Mouse (Mus musculus) kidney, postnatal 36 days (tissue): Measurements from ENCODE around the gene Piwil1.

Source experiments
- DNase-seq, 2 experiments: peaks; one replicate each; pipeline ENCODE4 v3.0.0; 2021 to 2022; ENCODE audit warnings: mixed read lengths in 2 of 2

Gene Piwil1

DNA sequence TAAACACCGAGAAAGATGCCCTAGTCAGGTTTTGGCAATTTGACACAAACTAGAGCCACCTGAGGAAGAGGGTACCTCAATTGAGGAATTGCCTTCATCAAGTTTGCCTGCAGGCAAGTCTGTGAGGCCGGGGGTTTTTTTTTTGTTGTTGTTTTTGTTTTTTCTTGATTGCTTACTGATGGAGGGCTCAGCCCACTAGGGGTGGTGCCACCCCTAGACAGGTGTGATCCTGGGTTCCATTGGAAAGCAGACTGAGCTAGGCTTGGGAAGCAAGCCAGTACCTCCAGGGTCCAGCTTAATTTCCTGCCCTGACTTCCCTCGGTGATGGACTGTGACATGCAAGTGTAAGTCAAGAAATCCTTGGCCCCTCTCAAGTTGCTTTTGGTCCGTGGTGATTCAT is at the start of gene Piwil1:
Gene Piwil1, plus strand, starts transcription at position 301 of the 400 bp plus-strand sequence.
- no peak for DNase-seq

GRCm38 (mm10) chr5:128656496-128657135 is 45.7 kb upstream of the Piwil1 start:
- DNase-seq, result no peak

- no peak for DNase-seq
Observed at GRCm38 (mm10) chr5:128660101-128660500, 42.2 kb upstream of the Piwil1 start.

GRCm38 (mm10) chr5:128662881-128663280 is 39.4 kb upstream of the Piwil1 start:
- no peak for DNase-seq

DNA sequence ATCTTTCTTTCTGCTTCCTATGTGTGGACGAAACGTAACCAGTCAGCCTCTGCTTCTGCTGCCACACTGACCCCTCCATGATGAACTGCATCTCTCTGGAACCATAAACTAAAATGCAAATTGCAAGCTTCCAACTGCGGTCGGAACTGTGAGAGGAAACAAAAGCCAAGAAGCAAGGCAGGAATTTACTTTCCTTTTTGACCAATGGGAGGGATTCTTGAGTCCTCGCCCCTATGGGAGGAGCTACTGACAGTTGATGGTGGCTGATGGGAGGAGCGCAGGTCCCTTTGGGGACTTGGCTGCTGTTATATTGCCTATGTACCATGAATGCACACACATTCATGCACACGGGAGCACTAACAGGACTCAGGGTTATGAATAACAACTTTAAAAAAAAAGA is 38.3 kb upstream of the Piwil1 start:
- no peak for DNase-seq

GRCm38 (mm10) chr5:128665045-128665444 is 37.3 kb upstream of the Piwil1 start:
- DNase-seq, result peak in 1 of 2 experiments; percentile 24

GRCm38 (mm10) chr5:128667303-128667702 is 35.0 kb upstream of the Piwil1 start:
- no peak for DNase-seq

DNA sequence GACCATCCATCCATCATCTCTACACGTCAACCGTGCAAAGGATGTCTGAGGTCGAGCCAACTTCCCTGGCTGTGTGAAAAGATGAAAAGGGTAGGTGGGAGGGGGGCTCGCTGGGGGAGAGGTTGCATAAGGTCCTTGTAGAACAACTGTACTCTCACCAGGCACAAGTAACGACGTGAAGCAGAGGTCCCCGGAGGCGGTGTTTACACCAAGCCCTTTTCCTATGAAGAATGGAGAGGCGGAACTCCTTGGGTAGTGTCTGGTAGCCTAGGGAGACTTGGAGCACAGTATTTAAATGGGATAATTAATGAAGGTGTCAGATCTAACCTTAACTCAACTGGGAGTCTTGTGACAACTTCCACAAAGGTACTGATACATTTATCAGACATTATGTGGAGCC is 28.2 kb upstream of the Piwil1 start:
- no peak for DNase-seq

DNA sequence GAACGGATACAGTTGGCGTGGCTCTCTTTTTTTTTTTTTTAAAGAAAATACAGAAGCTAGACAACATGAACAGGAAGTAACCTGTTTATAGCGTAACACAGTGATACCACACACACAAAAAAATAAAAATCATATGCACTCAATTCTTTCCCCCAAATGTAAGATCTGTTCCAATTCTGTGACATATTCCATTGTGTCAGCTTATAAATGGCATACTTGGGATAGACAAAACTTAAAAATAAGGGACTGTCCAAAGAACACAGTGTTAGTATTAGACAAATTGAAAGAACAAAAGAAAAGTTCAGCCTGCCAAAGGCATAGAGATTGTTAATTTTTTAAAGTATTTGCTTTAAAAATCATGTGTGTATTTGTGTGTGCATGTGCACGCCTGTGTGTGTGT is 25.0 kb upstream of the Piwil1 start:
- no peak for DNase-seq

- no peak for DNase-seq
Observed at GRCm38 (mm10) chr5:128677861-128678260, 24.5 kb upstream of the Piwil1 start.

DNA sequence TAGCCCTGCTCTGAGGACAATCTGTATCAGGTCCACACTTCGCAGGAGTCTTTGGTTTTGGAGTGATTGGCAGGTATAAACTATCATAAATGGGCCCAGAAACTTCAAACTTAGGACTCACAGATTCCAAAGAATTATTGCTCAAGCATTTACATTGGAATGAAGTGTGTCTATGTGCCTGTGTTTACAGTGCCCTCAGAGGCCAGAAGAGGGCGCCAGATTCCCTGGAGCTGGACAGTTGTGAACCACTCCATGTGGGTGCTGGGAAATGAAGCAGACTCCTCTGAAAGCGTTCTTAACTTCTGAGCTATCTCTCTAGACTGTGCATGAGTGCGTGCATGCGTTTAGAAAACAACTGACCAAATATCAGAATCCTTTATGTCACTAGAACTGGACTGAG is 20.9 kb upstream of the Piwil1 start:
- DNase-seq, result peak in 1 of 2 experiments; percentile 38

GRCm38 (mm10) chr5:128684192-128684591 is 18.1 kb upstream of the Piwil1 start:
- DNase-seq, result no peak

DNA sequence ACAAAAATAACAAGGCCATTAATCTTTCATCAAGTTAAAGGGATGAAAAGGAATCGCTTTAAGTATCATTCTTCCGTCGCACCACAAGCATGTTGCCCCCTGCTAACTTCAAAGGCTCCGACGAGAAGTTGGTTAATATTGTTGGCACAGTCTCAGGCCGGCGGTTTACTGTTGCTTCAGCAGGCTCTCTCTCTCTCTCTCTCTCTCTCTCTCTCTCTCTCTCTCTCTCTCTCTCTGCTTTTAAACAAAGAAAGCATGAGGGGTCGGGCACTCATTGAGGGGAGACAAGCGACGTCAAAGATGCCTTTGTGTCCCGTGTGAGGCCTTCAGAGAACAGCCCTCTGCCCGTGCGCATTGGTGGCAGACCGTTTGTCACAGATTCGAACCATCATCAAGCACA is 17.7 kb upstream of the Piwil1 start:
- DNase-seq, result no peak

DNA sequence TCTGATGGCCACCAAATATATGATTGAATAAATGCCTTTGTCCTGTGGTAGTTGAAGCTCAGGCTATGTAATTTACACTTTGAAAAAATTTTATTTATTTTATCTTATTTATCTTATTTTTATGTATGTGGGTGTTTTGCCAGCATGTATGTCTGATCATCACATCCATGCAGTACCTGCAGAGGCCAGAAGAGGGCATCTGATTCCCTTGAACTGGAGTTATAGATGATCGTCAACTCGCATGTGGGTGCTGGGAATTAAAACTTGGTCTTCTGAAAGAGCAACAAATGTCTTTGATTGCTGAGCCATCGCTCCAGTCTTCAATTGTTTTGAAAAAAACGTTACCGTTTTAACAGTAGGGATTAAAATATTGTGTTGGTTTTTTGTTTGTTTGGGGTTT is 15.2 kb upstream of the Piwil1 start:
- no peak for DNase-seq

DNA sequence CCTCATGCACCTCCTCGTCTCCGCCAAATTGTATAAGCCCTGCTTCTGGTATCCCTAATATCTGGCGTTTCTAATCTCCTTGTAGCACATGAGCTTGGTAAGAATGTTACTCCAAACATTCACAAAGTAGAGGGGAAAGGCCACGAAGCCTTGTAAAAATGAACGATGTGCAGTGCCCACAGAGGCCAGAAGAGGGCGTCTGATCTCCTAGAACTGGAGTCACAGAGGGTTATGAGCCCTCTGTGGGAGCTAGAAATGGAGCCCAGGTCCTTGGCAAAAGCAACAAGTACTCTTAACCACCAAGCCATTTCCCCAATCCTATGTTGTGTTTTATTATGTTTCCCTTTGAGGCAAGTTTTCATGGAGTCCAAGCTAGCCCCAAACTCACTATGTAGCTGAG is 8.2 kb upstream of the Piwil1 start:
- no peak for DNase-seq

DNA sequence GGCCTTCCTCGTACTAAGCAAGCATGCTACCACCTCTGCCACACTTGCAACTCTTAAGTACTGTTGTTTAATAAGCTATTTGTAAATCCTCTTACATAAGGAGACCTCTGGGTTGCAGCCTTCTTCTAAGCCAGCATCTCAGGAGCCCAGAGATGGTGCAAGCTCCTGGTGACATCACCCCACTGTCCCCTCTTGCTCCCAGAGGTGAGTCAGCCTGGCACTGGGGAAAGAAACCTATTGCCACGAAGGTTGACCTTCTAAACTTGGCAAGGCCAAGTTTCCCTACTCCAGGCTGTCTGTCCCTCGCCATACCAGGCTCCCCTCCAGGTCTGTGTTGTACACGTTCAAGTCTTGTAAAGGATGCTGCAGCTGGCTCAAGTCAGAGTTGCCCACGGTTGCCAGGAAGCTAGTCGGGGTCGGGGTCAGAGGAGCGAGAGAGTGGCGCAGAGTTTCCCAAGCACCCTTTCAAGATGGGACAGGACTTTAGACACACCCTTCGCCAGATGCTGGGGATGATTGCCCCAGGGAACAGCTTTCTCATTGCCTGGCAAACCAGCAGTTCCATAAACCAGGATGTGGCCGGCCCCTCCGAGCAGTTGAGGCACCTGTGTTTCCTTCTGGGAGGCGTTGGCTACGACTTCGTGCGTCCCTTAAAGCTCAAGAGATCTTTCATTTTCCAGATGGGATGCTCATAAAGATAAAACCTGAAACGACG is 7.6 kb upstream of the Piwil1 start:
- no peak for DNase-seq

- DNase-seq, result no peak
Observed at GRCm38 (mm10) chr5:128696824-128697223, 5.5 kb upstream of the Piwil1 start.

GRCm38 (mm10) chr5:128700716-128701115 is 1.6 kb upstream of the Piwil1 start:
- DNase-seq, result no peak

DNA sequence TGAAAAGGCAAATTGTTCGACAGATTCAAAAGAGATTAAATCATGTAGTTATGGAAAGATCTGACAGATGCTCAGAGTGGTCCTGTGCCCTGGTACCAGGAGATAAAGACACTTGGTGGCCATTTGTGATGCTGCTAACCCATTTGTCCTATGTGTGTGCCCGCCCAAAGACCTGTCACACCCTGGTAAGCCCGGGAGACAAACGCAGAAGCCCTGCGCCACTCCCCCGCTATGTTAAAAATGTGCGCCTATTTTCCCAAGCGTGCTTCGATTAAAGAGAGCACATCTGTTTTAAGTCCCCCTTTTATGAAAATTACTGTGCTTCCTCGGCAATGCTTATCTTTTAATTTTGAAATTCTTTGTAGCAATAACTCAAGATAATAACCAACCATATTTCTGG is 1.4 kb downstream of the Piwil1 start:
- no peak for DNase-seq

DNA sequence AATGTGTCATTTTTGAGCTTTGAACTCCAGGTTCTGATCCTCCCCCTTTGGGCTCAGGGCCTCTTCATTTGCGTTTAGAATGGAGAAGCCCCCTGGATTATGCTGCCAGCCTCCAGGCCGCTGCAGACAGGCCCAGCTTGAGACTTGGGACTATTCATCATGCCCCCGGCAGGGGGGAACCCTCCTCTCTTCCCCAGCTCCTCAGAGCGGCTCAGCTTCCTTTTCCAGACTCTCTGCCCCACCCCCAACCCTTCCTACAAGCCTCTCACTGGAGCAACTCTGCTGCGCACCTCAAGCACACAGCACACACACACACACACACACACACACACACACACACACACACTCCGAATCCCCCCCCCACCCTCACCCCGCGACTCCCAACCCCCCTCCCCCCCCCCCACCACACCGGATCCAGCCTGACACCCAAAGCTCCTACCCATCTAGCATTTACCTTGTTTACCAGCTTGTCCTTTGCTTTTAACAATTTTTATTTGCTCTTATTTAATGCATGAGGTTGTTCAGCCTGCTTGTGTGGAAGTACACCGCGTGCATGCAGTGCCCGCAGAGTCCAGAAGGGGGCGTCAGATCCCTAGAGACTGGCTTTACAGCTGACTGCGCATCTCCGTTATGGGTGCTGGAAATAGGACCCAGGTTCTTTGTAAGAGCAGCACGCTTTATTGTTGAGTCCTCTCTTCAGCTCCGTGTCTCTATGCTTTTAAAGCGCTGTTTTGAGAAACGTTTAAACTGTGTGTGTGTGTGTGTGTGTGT is 2.0 kb downstream of the Piwil1 start:
- DNase-seq, result no peak

DNA sequence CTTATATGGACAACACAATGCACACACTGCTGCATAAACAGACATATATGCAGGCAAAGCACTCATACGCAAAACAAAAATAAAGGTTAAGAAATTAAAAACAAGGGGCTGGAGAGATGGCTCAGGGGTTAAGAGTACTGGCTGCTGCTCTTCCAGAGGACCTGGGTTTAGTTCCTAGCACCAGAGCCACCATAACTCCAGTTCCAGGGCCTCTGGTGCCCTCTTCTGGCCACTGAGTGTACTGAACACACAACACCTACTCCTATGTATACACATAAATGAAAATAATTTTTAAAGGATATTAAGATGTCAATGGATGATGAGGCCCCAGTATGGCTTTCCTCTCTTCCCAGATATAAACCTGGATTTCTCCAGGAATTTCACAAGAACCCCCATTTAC is 4.1 kb downstream of the Piwil1 start:
- DNase-seq, result no peak

- DNase-seq, result no peak
Observed at GRCm38 (mm10) chr5:128707271-128707670, 4.9 kb downstream of the Piwil1 start.

DNA sequence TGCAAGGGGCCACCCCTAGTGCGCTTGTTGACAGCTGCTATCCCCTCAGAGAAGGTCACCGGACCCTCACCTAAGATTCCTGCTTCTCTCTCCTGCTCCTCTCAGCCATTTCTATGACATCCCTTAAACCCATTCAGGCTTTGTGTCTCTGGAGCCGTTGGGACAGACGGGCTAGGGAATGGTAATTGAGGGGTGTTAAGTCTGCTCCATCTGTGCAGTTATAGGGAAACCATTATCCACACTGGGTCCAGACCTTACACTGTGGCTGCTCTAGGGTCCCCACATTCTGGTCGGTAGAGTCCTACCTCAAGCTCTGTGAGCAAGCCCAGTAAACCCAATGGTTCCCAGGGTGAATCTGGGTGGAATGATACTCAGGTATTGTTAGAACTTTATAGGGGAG is 6.6 kb downstream of the Piwil1 start:
- DNase-seq, result no peak

GRCm38 (mm10) chr5:128710596-128710995 is 8.3 kb downstream of the Piwil1 start:
- DNase-seq, result no peak
